Mouse (Mus musculus): ENCODE data around the gene Zcchc3. TPM values are rescaled to one million over a fixed set of nuclear protein-coding genes. Genes with fewer than 3 reads are reported as not detected.

Gene Zcchc3
- total RNA-seq, 2 experiments from 2014 or later, result 0.62 to 0.76 TPM

- DNase-seq (ENCODE audit: low spot score), result peak; percentile 50
These were observed 3.9 kb downstream of the Zcchc3 start for GRCm38 (mm10) chr2:152410971-152411371.

- DNase-seq (ENCODE audit: low spot score), result no peak
These were observed 5.0 kb downstream of the Zcchc3 start for GRCm38 (mm10) chr2:152409781-152410180.

GRCm38 (mm10) chr2:152406126-152406525 lies 8.7 kb downstream of the Zcchc3 start:
- peak; percentile 90 for DNase-seq (ENCODE audit: low spot score)

- DNase-seq (ENCODE audit: low spot score), result no peak
These were observed 15.7 kb downstream of the Zcchc3 start for GRCm38 (mm10) chr2:152399122-152399542.

- DNase-seq (ENCODE audit: low spot score), result peak; percentile 86
These were observed 16.1 kb downstream of the Zcchc3 start for GRCm38 (mm10) chr2:152398691-152399090.

- peak; percentile 92 for DNase-seq (ENCODE audit: low spot score)
These were observed 17.0 kb downstream of the Zcchc3 start, which contains the start of gene Sox12 for GRCm38 (mm10) chr2:152397680-152398435. TSS of gene Sox12 (minus strand) at chr2:152398063.

GRCm38 (mm10) chr2:152397004-152397589 lies 17.7 kb downstream of the Zcchc3 start:
- peak; percentile 49 for DNase-seq (ENCODE audit: low spot score)

- peak; percentile 66 for DNase-seq (ENCODE audit: low spot score)
These were observed 18.5 kb downstream of the Zcchc3 start for GRCm38 (mm10) chr2:152396110-152397003.

- DNase-seq (ENCODE audit: low spot score), result no peak
These were observed 19.4 kb downstream of the Zcchc3 start for GRCm38 (mm10) chr2:152395271-152395920.

- no peak for DNase-seq (ENCODE audit: low spot score)
These were observed 21.4 kb downstream of the Zcchc3 start for GRCm38 (mm10) chr2:152393225-152394017.

GRCm38 (mm10) chr2:152392786-152393185 lies 22.0 kb downstream of the Zcchc3 start:
- DNase-seq (ENCODE audit: low spot score), result peak; percentile 38

GRCm38 (mm10) chr2:152384191-152384590 lies 30.6 kb downstream of the Zcchc3 start:
- no peak for DNase-seq (ENCODE audit: low spot score)

- no peak for DNase-seq (ENCODE audit: low spot score)
These were observed 38.5 kb downstream of the Zcchc3 start, which contains the start of gene Nrsn2 for GRCm38 (mm10) chr2:152376345-152376741. TSS of gene Nrsn2 (minus strand) at chr2:152376638.

GRCm38 (mm10) chr2:152375652-152376344 lies 39.0 kb downstream of the Zcchc3 start:
- no peak for DNase-seq (ENCODE audit: low spot score)

- DNase-seq (ENCODE audit: low spot score), result no peak
These were observed 41.3 kb downstream of the Zcchc3 start for GRCm38 (mm10) chr2:152373547-152373946.

GRCm38 (mm10) chr2:152372661-152373060 lies 42.2 kb downstream of the Zcchc3 start:
- no peak for DNase-seq (ENCODE audit: low spot score)

GRCm38 (mm10) chr2:152372104-152372503 lies 42.7 kb downstream of the Zcchc3 start:
- no peak for DNase-seq (ENCODE audit: low spot score)

- peak; percentile 38 for DNase-seq (ENCODE audit: low spot score)
These were observed 46.2 kb downstream of the Zcchc3 start for GRCm38 (mm10) chr2:152368532-152369140.

- DNase-seq (ENCODE audit: low spot score), result no peak
These were observed 46.9 kb downstream of the Zcchc3 start for GRCm38 (mm10) chr2:152367917-152368316.

All from gastrocnemius, adult 18-20 months (tissue).